ENCODE assay signal across 29 mouse cellular contexts in genomic region chr12:74362453-74362852, GRCm38 (mm10). TPM values are rescaled to one million over a fixed set of nuclear protein-coding genes. Genes with fewer than 3 reads are reported as not detected.
"Had no signal": no experiment of that assay in that cellular context is flagged by ENCODE, and none has a peak within 500 bp of the region (broad histone marks: within the 10 kb centered on the region; RNA-seq: fewer than 3 reads in every experiment).

No protein-coding gene starts in this region.

- H3K4me1 ChIP-seq: liver, embryonic 13.5 days; midbrain, embryonic 12.5 days; midbrain, embryonic 15.5 days; neural tube, embryonic 12.5 days had no signal

- H3K9me3 ChIP-seq: liver, embryonic 13.5 days; midbrain, embryonic 12.5 days; midbrain, embryonic 15.5 days; neural tube, embryonic 12.5 days; neural tube, embryonic 15.5 days had no signal

- H3K27ac ChIP-seq: layer of hippocampus, adult 2 months; liver, embryonic 13.5 days; midbrain, embryonic 12.5 days; midbrain, embryonic 15.5 days; neural tube, embryonic 12.5 days; neural tube, embryonic 15.5 days; stomach, postnatal 0 days had no signal

- H3K4me2 ChIP-seq: liver, embryonic 13.5 days; midbrain, embryonic 12.5 days; midbrain, embryonic 15.5 days; neural tube, embryonic 12.5 days; neural tube, embryonic 15.5 days had no signal

- ATAC-seq: midbrain, embryonic 15.5 days had no signal

- H3K4me3 ChIP-seq: layer of hippocampus, adult 2 months; liver, embryonic 13.5 days; midbrain, embryonic 12.5 days; midbrain, embryonic 15.5 days; neural tube, embryonic 12.5 days; neural tube, embryonic 15.5 days had no signal

- H3K27me3 ChIP-seq: liver, embryonic 13.5 days; midbrain, embryonic 12.5 days; midbrain, embryonic 15.5 days; neural tube, embryonic 12.5 days; neural tube, embryonic 15.5 days had no signal

- DNase-seq: kidney, adult 18-20 months; kidney, adult 9 months; kidney, postnatal 25 days; layer of hippocampus, adult 9-11 months; left cerebral cortex, postnatal 4 days; liver, embryonic 13.5 days; lung, adult 2 months; lung, postnatal 14 days; lung, postnatal 4 days; right cerebral cortex, postnatal 4 days; thymus, postnatal 36 days had no signal

- H3K9ac ChIP-seq: liver, embryonic 13.5 days; midbrain, embryonic 12.5 days; midbrain, embryonic 15.5 days; neural tube, embryonic 12.5 days; neural tube, embryonic 15.5 days had no signal

- H3K36me3 ChIP-seq: liver, embryonic 13.5 days; midbrain, embryonic 12.5 days; midbrain, embryonic 15.5 days; neural tube, embryonic 12.5 days; neural tube, embryonic 15.5 days had no signal

RNA-seq across cellular contexts. Expression of gene Gm11042, which starts 46.3 kb away (rescaled TPM):
- total RNA-seq: layer of hippocampus, adult 2 months; layer of hippocampus, postnatal 25 days; left cerebral cortex, adult 18-20 months; left cerebral cortex, postnatal 14 days; left cerebral cortex, postnatal 4 days; liver, adult 2 months; megakaryocyte progenitor cell, adult 5-6 weeks; megakaryocyte-erythroid progenitor cell, adult 5-6 weeks had no signal
- polyA plus RNA-seq: kidney, embryonic 16.5 days; large intestine, adult 2 months; liver, adult 2 months; liver, embryonic 13.5 days; liver, embryonic 16.5 days; lung, adult 2 months; lung, embryonic 16.5 days; midbrain, embryonic 12.5 days; midbrain, embryonic 15.5 days; neural tube, embryonic 12.5 days; neural tube, embryonic 15.5 days; stomach, embryonic 14.5 days; stomach, postnatal 0 days; thymus, postnatal 0 days had no signal
